Mouse (Mus musculus): ENCODE measurements around the gene P2rx2. TPM values are rescaled to one million over a fixed set of nuclear protein-coding genes. Genes with fewer than 3 reads are reported as not detected.

P2rx2 gene
- polyA plus RNA-seq (2015; fragmentation: Nextera tagmentation; extraction: Ambion mirVana), result not detected in 2 replicates

GRCm38 (mm10) chr5:110342648-110343284, at the start of gene P2rx2:
TSS of gene P2rx2 (minus strand) at chr5:110343212.
- DNase-seq, result no peak
- H3K27ac ChIP-seq, result no peak within 1 kb of the TSS
- peaks cover 11% of the 10 kb centered on the region for H3K4me1 ChIP-seq (replicated peaks)
- 4% methylated on average over 43 of the region's 43 CpGs for WGBS (ENCODE audit: insufficient replicate concordance)
- H3K9ac ChIP-seq, result peak within 1 kb of the TSS; percentile 33; the same call in 1 of the 2 replicates
- peaks cover 47% of the 10 kb centered on the region for H3K27me3 ChIP-seq
- H3K36me3 ChIP-seq, result peaks cover 14% of the 10 kb centered on the region
- peak within 1 kb of the TSS; percentile 47 for H3K4me3 ChIP-seq (replicated peaks)
- peak; percentile 54; the same call in 1 of the 2 replicates for ATAC-seq (ENCODE audit: low read depth)
- H3K9me3 ChIP-seq (replicated peaks), result no peaks in the 10 kb centered on the region
- H3K4me2 ChIP-seq, result peak within 1 kb of the TSS; percentile 65

GRCm38 (mm10) chr5:110392727-110393126, 49.7 kb upstream of the P2rx2 start:
- no peak overlapping the region for H3K4me3 ChIP-seq (replicated peaks)
- H3K9me3 ChIP-seq (replicated peaks), result no peaks in the 10 kb centered on the region
- 69% methylated on average over 5 of the region's 5 CpGs for WGBS (ENCODE audit: insufficient replicate concordance)
- no peak for ATAC-seq (ENCODE audit: low read depth)
- H3K27me3 ChIP-seq, result peaks cover 4% of the 10 kb centered on the region
- H3K9ac ChIP-seq, result no peak overlapping the region
- DNase-seq, result no peak
- H3K4me2 ChIP-seq, result no peak overlapping the region
- H3K27ac ChIP-seq, result no peak overlapping the region
- H3K36me3 ChIP-seq, result no peaks in the 10 kb centered on the region
- H3K4me1 ChIP-seq (replicated peaks), result peaks cover 11% of the 10 kb centered on the region

GRCm38 (mm10) chr5:110390631-110391030, 47.6 kb upstream of the P2rx2 start:
- Histone ChIP-seq H3K27ac (no peak overlapping the region), H3K4me3 (replicated peaks) (no peak overlapping the region), H3K27me3 (peaks cover 25% of the 10 kb centered on the region), H3K9ac (no peak overlapping the region), H3K36me3 (no peaks in the 10 kb centered on the region), H3K4me2 (no peak overlapping the region), H3K9me3 (replicated peaks) (no peaks in the 10 kb centered on the region), H3K4me1 (replicated peaks) (peaks cover 24% of the 10 kb centered on the region)
- 64% methylated on average over 4 of the region's 4 CpGs for WGBS (ENCODE audit: insufficient replicate concordance)
- DNase-seq, result no peak
- no peak for ATAC-seq (ENCODE audit: low read depth)

- Histone ChIP-seq H3K4me1 (replicated peaks) (peaks cover 16% of the 10 kb centered on the region), H3K4me2 (peak overlapping the region; percentile 70), H3K9ac (no peak overlapping the region), H3K36me3 (no peaks in the 10 kb centered on the region), H3K9me3 (replicated peaks) (no peaks in the 10 kb centered on the region), H3K4me3 (replicated peaks) (peak overlapping the region; percentile 55), H3K27ac (no peak overlapping the region), H3K27me3 (peaks cover 34% of the 10 kb centered on the region)
- whole genome bisulfite sequencing (ENCODE audit: insufficient replicate concordance), result 37% methylated on average over 8 of the region's 8 CpGs
- ATAC-seq (ENCODE audit: low read depth), result no peak
- no peak for DNase-seq
Measured at GRCm38 (mm10) chr5:110387332-110387731, 44.3 kb upstream of the P2rx2 start.

GRCm38 (mm10) chr5:110386371-110387330, 43.6 kb upstream of the P2rx2 start:
- no peaks in the 10 kb centered on the region for H3K9me3 ChIP-seq (replicated peaks)
- H3K9ac ChIP-seq, result peak overlapping the region; percentile 50

GRCm38 (mm10) chr5:110385263-110385662, 42.3 kb upstream of the P2rx2 start:
- DNase-seq, result no peak
- Histone ChIP-seq H3K36me3 (no peaks in the 10 kb centered on the region), H3K9ac (no peak overlapping the region), H3K9me3 (replicated peaks) (no peaks in the 10 kb centered on the region), H3K27me3 (peaks cover 34% of the 10 kb centered on the region), H3K27ac (no peak overlapping the region), H3K4me3 (replicated peaks) (no peak overlapping the region), H3K4me1 (replicated peaks) (peaks cover 16% of the 10 kb centered on the region), H3K4me2 (no peak overlapping the region)
- ATAC-seq (ENCODE audit: low read depth), result no peak
- 60% methylated on average over 4 of the region's 4 CpGs for WGBS (ENCODE audit: insufficient replicate concordance)

More at GRCm38 (mm10) chr5:110386371-110387330, 43.6 kb upstream of the P2rx2 start:
- WGBS (ENCODE audit: insufficient replicate concordance), result 4% methylated on average over 90 of the region's 90 CpGs
- Histone ChIP-seq H3K27me3 (peaks cover 34% of the 10 kb centered on the region), H3K4me1 (replicated peaks) (peaks cover 16% of the 10 kb centered on the region), H3K36me3 (no peaks in the 10 kb centered on the region), H3K27ac (no peak overlapping the region), H3K4me2 (peak overlapping the region; percentile 70), H3K4me3 (replicated peaks) (peak overlapping the region; percentile 55)
- ATAC-seq (ENCODE audit: low read depth), result peak; percentile 75
- DNase-seq, result peak; percentile 33

GRCm38 (mm10) chr5:110384491-110384890, 41.5 kb upstream of the P2rx2 start:
- DNase-seq (no peak), ATAC-seq (ENCODE audit: low read depth) (no peak)
- H3K4me3 ChIP-seq (replicated peaks), result no peak overlapping the region
- H3K9ac ChIP-seq, result no peak overlapping the region
- WGBS (ENCODE audit: insufficient replicate concordance), result 75% methylated on average over 6 of the region's 6 CpGs
- H3K27me3 ChIP-seq, result peaks cover 34% of the 10 kb centered on the region
- H3K4me2 ChIP-seq, result no peak overlapping the region
- no peaks in the 10 kb centered on the region for H3K9me3 ChIP-seq (replicated peaks)
- H3K36me3 ChIP-seq, result no peaks in the 10 kb centered on the region
- peaks cover 16% of the 10 kb centered on the region for H3K4me1 ChIP-seq (replicated peaks)
- no peak overlapping the region for H3K27ac ChIP-seq

- no peak overlapping the region for H3K27ac ChIP-seq
- WGBS (ENCODE audit: insufficient replicate concordance), result 62% methylated on average over 4 of the region's 4 CpGs
- ATAC-seq (ENCODE audit: low read depth), result no peak
- H3K36me3 ChIP-seq, result peaks cover 27% of the 10 kb centered on the region
- H3K4me2 ChIP-seq, result no peak overlapping the region
- H3K9me3 ChIP-seq (replicated peaks), result no peaks in the 10 kb centered on the region
- DNase-seq, result no peak
- H3K4me3 ChIP-seq (replicated peaks), result no peak overlapping the region
- no peaks in the 10 kb centered on the region for H3K4me1 ChIP-seq (replicated peaks)
- peaks cover under 1% of the 10 kb centered on the region; the same call in 1 of the 2 replicates for H3K27me3 ChIP-seq
- no peak overlapping the region for H3K9ac ChIP-seq
Measured at GRCm38 (mm10) chr5:110379823-110380222, 36.8 kb upstream of the P2rx2 start.

- DNase-seq, result no peak
- no peak overlapping the region for H3K4me2 ChIP-seq
- H3K4me3 ChIP-seq (replicated peaks), result no peak overlapping the region
- H3K27ac ChIP-seq, result no peak overlapping the region
- WGBS (ENCODE audit: insufficient replicate concordance), result 82% methylated on average over 15 of the region's 15 CpGs
- ATAC-seq (ENCODE audit: low read depth), result no peak
- H3K9me3 ChIP-seq (replicated peaks), result no peaks in the 10 kb centered on the region
- H3K4me1 ChIP-seq (replicated peaks), result no peaks in the 10 kb centered on the region
- peaks cover 27% of the 10 kb centered on the region for H3K36me3 ChIP-seq
- H3K9ac ChIP-seq, result no peak overlapping the region
- H3K27me3 ChIP-seq, result no peaks in the 10 kb centered on the region
Measured at GRCm38 (mm10) chr5:110379086-110379485, 36.1 kb upstream of the P2rx2 start.

- DNase-seq, result no peak
- Histone ChIP-seq H3K9me3 (replicated peaks) (no peaks in the 10 kb centered on the region), H3K4me3 (replicated peaks) (no peak overlapping the region), H3K27me3 (no peaks in the 10 kb centered on the region), H3K4me1 (replicated peaks) (no peaks in the 10 kb centered on the region), H3K36me3 (peaks cover 27% of the 10 kb centered on the region), H3K27ac (no peak overlapping the region), H3K9ac (no peak overlapping the region), H3K4me2 (no peak overlapping the region)
- 65% methylated on average over 20 of the region's 20 CpGs for WGBS (ENCODE audit: insufficient replicate concordance)
- 0 out of 2 replicates have a peak, but pooled peaks have one; percentile 13 for ATAC-seq (ENCODE audit: low read depth)
Measured at GRCm38 (mm10) chr5:110378181-110378583, 35.2 kb upstream of the P2rx2 start.

- DNase-seq (peak; percentile 43), ATAC-seq (ENCODE audit: low read depth) (peak; percentile 32)
- H3K27ac ChIP-seq, result no peak overlapping the region
- H3K27me3 ChIP-seq, result no peaks in the 10 kb centered on the region
- H3K4me1 ChIP-seq (replicated peaks), result no peaks in the 10 kb centered on the region
- no peak overlapping the region for H3K9ac ChIP-seq
- WGBS (ENCODE audit: insufficient replicate concordance), result 50% methylated on average over 8 of the region's 8 CpGs
- peaks cover 27% of the 10 kb centered on the region for H3K36me3 ChIP-seq
- H3K4me2 ChIP-seq, result no peak overlapping the region
- H3K9me3 ChIP-seq (replicated peaks), result no peaks in the 10 kb centered on the region
- no peak overlapping the region for H3K4me3 ChIP-seq (replicated peaks)
Measured at GRCm38 (mm10) chr5:110376802-110377433, 33.9 kb upstream of the P2rx2 start.
